Mouse (Mus musculus): ENCODE measurements around the gene Bcl2.

- no peak for TF ChIP-seq CHD2 (IDR thresholded peaks at IDR 0.05; ENCODE audit: low read length)
- TF ChIP-seq EP300 (IDR thresholded peaks at IDR 0.05; ENCODE audit: low read depth in 1 of 2, low read length in 2 of 2) = no peak
- TF ChIP-seq GATA1 (IDR thresholded peaks at IDR 0.05; ENCODE audit: low read depth, low read length) = no peak
- no peak for TF ChIP-seq POLR2A (IDR thresholded peaks at IDR 0.05; ENCODE audit: control insufficient read depth in 1 of 2, insufficient read depth in 1 of 2, low read depth in 1 of 2, low read length in 2 of 2, poor library complexity in 1 of 2)
Measured at GRCm38 (mm10) chr1:106566120-106567086, 147.7 kb downstream of the Bcl2 start.
